Mouse (Mus musculus): ENCODE results near the gene Ptms. TPM values are rescaled to one million over a fixed set of nuclear protein-coding genes. Genes with fewer than 3 reads are reported as not detected.
A peak's percentile ranks its signal among the peaks of the same experiment; 100 is the strongest.

The Ptms gene
- polyA plus RNA-seq, 1 experiment from 2014 or later, result 823 TPM

DNA sequence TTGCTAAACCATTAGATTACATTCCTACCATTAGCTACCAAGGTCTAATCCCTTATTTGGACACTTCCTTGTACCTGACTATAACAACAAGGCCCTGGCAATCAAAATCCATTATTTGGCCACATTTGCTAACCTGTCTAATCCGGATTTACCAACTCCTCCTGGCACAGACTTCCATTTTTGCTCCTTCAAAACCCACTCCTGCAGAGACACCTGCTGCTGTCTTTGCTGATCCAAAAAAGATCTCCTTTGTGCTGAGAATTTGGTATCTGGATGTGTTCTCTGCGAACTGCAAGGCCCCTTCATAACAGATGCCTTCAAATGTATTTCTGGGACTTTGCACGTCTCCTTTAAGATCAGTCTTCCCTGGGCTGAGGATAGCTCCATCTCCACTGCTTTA is 23.6 kb upstream of the Ptms start:
- H3K4me3 ChIP-seq, result no peak overlapping the region
- no peaks in the 10 kb centered on the region for H3K4me1 ChIP-seq
- no peak overlapping the region for H3K9ac ChIP-seq (replicated peaks)
- ATAC-seq (replicated peaks), result no peak
- no peak overlapping the region for H3K27ac ChIP-seq (replicated peaks)
- H3K9me3 ChIP-seq, result no peaks in the 10 kb centered on the region
- no peak overlapping the region for H3K4me2 ChIP-seq (replicated peaks)
- H3K27me3 ChIP-seq, result no peaks in the 10 kb centered on the region
- 88% methylated on average over 3 of the region's 3 CpGs for whole genome bisulfite sequencing
- peaks cover 2% of the 10 kb centered on the region; the same call in 1 of the 2 replicates for H3K36me3 ChIP-seq

DNA sequence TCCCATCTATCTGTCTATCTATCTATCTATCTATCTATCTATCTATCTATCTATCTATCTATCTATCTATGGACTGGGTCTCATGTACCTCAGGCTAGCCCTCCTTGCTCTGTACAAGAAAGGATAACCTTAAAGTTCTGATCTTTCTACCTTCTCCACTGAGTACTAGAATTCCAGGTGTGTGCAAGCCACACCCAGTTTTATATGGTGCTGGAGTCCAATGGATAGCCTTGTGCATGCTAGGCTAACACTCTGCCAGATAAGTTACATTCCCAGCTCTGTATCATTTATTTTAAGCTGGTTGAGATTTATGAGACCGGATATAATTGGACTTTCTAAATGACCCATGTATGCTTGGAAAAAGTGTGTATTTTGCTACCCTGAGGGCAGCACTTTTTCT is 21.8 kb upstream of the Ptms start:
- H3K36me3 ChIP-seq, result peaks cover 12% of the 10 kb centered on the region
- H3K9me3 ChIP-seq, result no peaks in the 10 kb centered on the region
- no peak for ATAC-seq (replicated peaks)
- H3K4me2 ChIP-seq (replicated peaks), result no peak overlapping the region
- no peaks in the 10 kb centered on the region for H3K27me3 ChIP-seq
- H3K9ac ChIP-seq (replicated peaks), result no peak overlapping the region
- no peaks in the 10 kb centered on the region for H3K4me1 ChIP-seq
- H3K27ac ChIP-seq (replicated peaks), result no peak overlapping the region
- 100% methylated on average over 1 of the region's 1 CpGs for WGBS
- no peak overlapping the region for H3K4me3 ChIP-seq

DNA sequence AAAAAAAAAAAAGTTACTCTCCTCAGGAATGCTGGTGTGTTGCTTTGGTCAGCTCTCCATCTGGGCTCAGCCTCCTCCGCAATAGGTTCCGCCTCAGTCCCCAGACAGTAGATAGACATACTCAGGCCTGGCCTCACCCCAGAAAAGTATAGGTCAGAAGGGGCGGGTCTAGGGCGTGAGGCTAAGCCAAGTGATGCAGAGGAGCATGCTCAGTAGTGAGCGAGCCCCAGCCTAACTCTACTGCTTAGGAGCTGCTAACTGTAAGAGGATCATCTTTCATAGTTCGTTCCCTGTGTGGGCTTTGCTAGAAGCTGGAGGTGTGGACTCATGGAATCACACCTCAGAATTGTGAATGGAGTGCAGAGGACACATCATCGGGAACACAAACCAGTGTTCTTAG is 18.7 kb upstream of the Ptms start:
- peaks cover 43% of the 10 kb centered on the region for H3K36me3 ChIP-seq
- no peak overlapping the region for H3K27ac ChIP-seq (replicated peaks)
- no peaks in the 10 kb centered on the region for H3K4me1 ChIP-seq
- WGBS, result 93% methylated on average over 7 of the region's 7 CpGs
- H3K4me2 ChIP-seq (replicated peaks), result no peak overlapping the region
- no peak for ATAC-seq (replicated peaks)
- no peaks in the 10 kb centered on the region for H3K27me3 ChIP-seq
- no peak overlapping the region for H3K4me3 ChIP-seq
- H3K9me3 ChIP-seq, result no peaks in the 10 kb centered on the region
- no peak overlapping the region for H3K9ac ChIP-seq (replicated peaks)

DNA sequence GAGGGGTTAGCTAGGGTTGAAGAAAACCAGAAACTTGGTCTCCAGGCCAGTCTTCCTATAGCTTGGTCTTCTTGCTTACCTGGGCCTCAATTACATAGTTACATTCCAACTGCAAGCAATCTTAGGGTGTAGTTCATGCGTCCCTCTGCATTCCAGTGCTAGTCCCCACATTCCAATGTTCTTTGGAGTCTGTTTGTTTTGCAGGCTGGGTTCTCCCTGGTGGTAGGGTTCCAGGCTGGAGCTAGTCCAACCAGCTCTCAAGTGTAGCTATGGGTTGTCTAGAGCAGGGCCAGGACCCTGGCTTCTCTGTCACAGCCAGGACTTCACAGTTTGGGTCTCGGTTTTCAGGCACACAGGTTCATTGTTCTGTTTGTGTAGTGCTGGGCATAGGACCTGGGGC is 17.6 kb upstream of the Ptms start:
- Histone ChIP-seq H3K4me2 (replicated peaks) (no peak overlapping the region), H3K4me3 (no peak overlapping the region), H3K9ac (replicated peaks) (no peak overlapping the region), H3K27me3 (no peaks in the 10 kb centered on the region), H3K27ac (replicated peaks) (no peak overlapping the region), H3K9me3 (no peaks in the 10 kb centered on the region), H3K36me3 (peaks cover 47% of the 10 kb centered on the region), H3K4me1 (peaks cover 6% of the 10 kb centered on the region)
- ATAC-seq (replicated peaks), result no peak
- 86% methylated on average over 2 of the region's 2 CpGs for WGBS

DNA sequence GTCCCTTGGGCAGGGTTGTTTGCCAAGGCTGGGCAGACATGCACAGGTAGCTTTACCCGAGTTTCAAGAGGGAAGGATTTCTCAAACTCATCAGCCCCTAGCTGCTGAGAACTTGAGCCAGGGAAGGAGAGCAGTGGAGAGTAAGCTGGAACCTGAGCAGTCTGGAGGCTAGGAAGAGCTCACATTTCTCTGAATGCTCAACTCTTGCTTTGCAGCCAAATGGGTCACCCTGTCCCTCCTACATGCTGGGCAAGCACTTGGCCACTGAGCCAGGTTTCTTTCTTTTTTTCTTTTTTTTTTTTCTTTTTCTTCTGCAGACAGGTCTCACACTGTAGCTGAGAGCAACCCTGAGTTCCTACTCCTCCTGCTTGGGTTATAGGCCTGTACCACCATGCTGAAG is 16.8 kb upstream of the Ptms start:
- no peak for ATAC-seq (replicated peaks)

DNA sequence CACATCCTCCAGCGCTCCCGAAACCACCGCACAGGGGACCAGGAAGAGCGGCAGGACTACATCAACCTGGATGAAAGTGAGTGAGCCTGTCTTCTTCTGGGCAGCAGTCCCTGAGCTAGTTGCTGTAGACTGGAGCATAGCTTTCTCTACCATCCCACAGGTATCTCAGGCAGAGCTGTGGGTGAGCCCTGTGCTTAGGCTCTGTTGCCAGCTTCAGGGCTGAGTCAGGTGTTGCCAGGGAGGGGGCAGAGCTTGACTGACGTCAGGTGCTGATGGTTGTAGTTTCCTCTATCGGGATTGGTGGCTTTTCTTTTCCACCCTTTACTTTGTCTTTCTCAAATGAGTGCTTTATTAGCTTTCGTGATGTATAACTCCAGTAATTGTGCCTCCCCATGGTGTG is 14.8 kb upstream of the Ptms start:
- no peaks in the 10 kb centered on the region for H3K27me3 ChIP-seq
- H3K4me2 ChIP-seq (replicated peaks), result no peak overlapping the region
- peaks cover 47% of the 10 kb centered on the region for H3K36me3 ChIP-seq
- H3K4me3 ChIP-seq, result no peak overlapping the region
- 0 out of 2 replicates have a peak overlapping the region, but pooled peaks have one; percentile 4 for H3K9ac ChIP-seq (replicated peaks)
- WGBS, result 89% methylated on average over 7 of the region's 7 CpGs
- ATAC-seq (replicated peaks), result no peak
- H3K27ac ChIP-seq (replicated peaks), result no peak overlapping the region
- no peaks in the 10 kb centered on the region for H3K9me3 ChIP-seq
- peaks cover 20% of the 10 kb centered on the region for H3K4me1 ChIP-seq

More for the DNA sequence above, 16.8 kb upstream of the Ptms start:
- Histone ChIP-seq H3K4me3 (no peak overlapping the region), H3K9ac (replicated peaks) (no peak overlapping the region), H3K9me3 (no peaks in the 10 kb centered on the region), H3K4me2 (replicated peaks) (no peak overlapping the region), H3K36me3 (peaks cover 47% of the 10 kb centered on the region), H3K27ac (replicated peaks) (no peak overlapping the region), H3K4me1 (peaks cover 13% of the 10 kb centered on the region), H3K27me3 (no peaks in the 10 kb centered on the region)
- 90% methylated on average over 1 of the region's 1 CpGs for WGBS

DNA sequence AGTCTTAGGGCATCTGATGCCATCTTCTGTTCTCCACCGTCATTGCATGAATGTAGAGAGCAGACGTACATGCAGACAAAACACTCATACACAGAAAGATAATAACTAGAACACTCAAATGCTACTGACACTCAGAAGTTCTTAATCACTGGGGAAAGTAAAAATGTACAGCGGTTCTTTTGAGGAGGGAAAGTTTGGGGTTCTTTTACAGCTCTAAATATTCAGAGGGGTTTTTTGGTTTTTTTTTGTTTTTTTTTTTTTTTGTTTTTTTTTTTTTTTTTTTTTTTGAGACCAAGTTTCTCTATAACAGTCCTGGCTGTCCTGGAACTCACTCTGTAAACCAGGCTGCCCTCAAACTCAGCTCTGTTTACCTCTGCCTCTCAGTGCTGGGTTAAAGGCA is 13.2 kb upstream of the Ptms start:
- ATAC-seq (replicated peaks), result no peak
- 85% methylated on average over 3 of the region's 3 CpGs for WGBS
- H3K36me3 ChIP-seq, result peaks cover 41% of the 10 kb centered on the region
- peaks cover 20% of the 10 kb centered on the region for H3K4me1 ChIP-seq
- no peaks in the 10 kb centered on the region for H3K9me3 ChIP-seq
- H3K4me2 ChIP-seq (replicated peaks), result no peak overlapping the region
- no peaks in the 10 kb centered on the region for H3K27me3 ChIP-seq
- H3K27ac ChIP-seq (replicated peaks), result no peak overlapping the region
- H3K4me3 ChIP-seq, result 0 out of 2 replicates have a peak overlapping the region, but pooled peaks have one; percentile 94
- H3K9ac ChIP-seq (replicated peaks), result no peak overlapping the region

DNA sequence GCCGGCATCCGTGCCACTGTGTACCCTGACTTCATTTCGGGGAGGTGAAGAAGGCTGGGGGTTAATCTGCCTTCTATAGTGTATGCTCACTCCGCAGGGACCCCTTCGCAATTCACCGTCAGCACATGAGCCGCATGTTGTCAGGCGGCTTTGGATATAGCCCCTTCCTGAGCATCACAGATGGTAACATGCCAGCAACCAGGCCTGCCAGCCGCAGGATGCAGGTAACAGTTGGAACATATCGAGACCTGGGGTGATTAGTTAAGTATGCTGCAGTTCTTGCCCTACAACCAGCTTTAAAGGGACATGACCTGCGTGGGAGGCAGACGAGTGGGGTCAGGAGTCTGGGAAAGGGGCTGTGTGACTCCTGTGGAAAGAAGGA is 12.4 kb upstream of the Ptms start:
- Histone ChIP-seq H3K36me3 (peaks cover 38% of the 10 kb centered on the region), H3K9me3 (no peaks in the 10 kb centered on the region), H3K4me2 (replicated peaks) (peak overlapping the region; percentile 76), H3K27ac (replicated peaks) (peak overlapping the region; percentile 96), H3K4me1 (peaks cover 20% of the 10 kb centered on the region), H3K4me3 (peak overlapping the region; percentile 94), H3K27me3 (no peaks in the 10 kb centered on the region), H3K9ac (replicated peaks) (peak overlapping the region; percentile 99)
- no peak for ATAC-seq (replicated peaks)
- WGBS, result 41% methylated on average over 12 of the region's 12 CpGs

DNA sequence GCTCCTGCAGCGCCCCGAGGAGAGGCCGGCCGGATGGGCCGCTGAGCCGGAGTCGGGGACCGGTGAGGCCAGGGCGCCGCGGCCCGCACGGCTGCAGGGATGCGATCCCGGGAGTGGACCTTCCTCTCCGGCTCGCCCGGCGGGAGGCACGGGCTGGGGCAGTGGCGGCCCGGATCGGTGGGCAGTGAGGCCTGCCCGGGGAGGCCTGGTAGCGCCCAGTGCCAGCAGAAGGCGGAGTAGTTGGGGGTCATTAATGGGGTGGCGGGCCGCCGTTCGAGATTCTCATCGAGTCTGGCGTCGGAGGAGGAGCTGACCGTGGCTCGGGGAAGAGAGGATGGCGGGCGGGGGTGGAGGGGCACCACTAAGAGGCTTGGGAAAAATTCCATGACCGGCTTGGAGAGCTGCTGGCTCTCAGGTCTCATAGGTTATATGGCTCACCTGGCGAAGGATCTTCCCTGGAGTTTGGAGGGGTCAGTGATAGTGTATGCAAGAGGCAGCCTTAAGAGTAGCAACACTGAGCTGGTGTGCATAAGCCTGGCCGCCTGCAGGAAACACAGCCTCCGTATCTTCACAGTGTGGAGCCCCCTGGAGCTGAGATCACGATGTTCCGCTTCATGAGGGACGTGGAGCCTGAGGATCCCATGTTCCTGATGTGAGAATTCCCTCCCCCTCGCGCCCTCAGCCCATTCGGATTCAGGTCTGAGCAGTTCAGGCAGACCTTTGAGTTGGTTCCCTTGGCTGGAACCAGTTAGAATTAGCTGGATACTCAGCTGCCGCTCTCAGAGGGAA is 11.8 kb upstream of the Ptms start:
- Histone ChIP-seq H3K9me3 (no peaks in the 10 kb centered on the region), H3K27ac (replicated peaks) (peak overlapping the region; percentile 96), H3K4me1 (peaks cover 20% of the 10 kb centered on the region), H3K9ac (replicated peaks) (peak overlapping the region; percentile 99), H3K36me3 (peaks cover 35% of the 10 kb centered on the region), H3K4me2 (replicated peaks) (peak overlapping the region; percentile 76), H3K4me3 (peak overlapping the region; percentile 94), H3K27me3 (no peaks in the 10 kb centered on the region)
- WGBS, result 1% methylated on average over 48 of the region's 48 CpGs
- peak; percentile 65 for ATAC-seq (replicated peaks)

DNA sequence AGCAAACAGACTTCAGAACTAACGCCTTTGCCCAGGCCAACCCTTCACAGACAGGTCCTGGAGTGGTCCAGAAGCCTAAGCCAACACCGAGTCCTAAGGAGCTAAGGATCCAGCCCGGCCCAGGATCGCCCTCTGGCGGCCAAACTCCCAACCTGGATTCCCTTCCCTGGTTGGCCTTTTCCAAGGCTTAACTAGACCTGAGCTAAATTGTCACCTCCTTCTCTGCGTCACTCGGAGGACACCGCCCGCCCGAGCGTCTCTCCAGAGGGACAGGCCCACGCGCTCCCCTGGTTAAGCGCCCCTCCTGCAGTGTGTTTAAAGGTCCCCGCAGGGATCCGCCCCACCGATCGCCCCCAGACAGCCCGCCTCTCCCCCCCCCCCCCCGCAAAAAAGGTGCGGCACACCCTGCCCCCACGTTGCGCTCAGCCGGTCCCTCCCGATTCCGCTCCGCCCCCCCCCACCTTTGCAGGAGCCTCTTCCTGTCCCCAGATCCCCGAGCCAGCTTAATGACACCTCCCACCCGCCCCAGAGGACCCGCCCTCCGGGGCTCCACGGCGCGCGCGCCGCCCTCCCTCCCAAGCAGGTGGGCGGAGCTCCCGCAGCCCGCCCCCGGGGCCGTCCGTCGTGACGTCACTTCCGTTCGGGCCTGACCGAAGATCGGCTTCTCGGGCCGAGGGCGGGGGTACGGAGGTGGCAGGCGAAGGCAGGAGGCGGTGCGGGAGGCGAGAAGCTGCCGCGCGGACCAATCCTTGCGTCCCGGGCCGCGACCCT is 11.0 kb upstream of the Ptms start, which contains the start of gene Mlf2:
Gene Mlf2, plus strand, starts transcription at position 633 of the 771 bp plus-strand sequence.
- H3K4me2 ChIP-seq (replicated peaks), result peak within 1 kb of the TSS; percentile 76
- H3K4me3 ChIP-seq, result peak within 1 kb of the TSS; percentile 94
- H3K9me3 ChIP-seq, result no peaks in the 10 kb centered on the region
- peak; percentile 95 for ATAC-seq (replicated peaks)
- peaks cover 27% of the 10 kb centered on the region for H3K36me3 ChIP-seq
- H3K9ac ChIP-seq (replicated peaks), result peak within 1 kb of the TSS; percentile 99
- WGBS, result under 1% methylated on average over 59 of the region's 64 CpGs
- no peaks in the 10 kb centered on the region for H3K27me3 ChIP-seq
- peak within 1 kb of the TSS; percentile 96 for H3K27ac ChIP-seq (replicated peaks)
- peaks cover 20% of the 10 kb centered on the region for H3K4me1 ChIP-seq

DNA sequence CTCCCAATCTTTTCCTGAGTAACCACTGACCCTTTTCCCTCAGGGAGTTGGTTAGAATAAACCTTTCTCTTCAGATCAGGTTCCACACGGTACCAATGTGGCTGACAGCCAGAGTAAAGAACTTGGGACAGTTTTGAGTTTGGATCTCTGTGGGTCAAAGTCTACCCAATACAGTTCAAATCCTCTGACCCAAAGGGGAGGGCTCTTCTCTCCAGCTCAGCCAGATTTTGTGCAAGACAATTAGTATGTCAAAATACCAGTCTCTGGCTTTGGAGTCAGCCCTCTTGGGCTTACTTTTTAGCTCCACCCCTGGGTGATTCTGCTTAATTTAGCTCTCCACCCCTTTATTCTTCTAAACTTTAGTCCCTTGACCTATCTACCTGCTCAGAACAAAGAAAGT is 10.3 kb upstream of the Ptms start:
- Histone ChIP-seq H3K4me3 (peak overlapping the region; percentile 94), H3K27me3 (no peaks in the 10 kb centered on the region), H3K4me2 (replicated peaks) (peak overlapping the region; percentile 48), H3K36me3 (peaks cover 20% of the 10 kb centered on the region), H3K9me3 (no peaks in the 10 kb centered on the region), H3K4me1 (peaks cover 20% of the 10 kb centered on the region), H3K9ac (replicated peaks) (peak overlapping the region; percentile 99), H3K27ac (replicated peaks) (peak overlapping the region; percentile 96)
- 26% methylated on average over 1 of the region's 1 CpGs for WGBS
- no peak for ATAC-seq (replicated peaks)

DNA sequence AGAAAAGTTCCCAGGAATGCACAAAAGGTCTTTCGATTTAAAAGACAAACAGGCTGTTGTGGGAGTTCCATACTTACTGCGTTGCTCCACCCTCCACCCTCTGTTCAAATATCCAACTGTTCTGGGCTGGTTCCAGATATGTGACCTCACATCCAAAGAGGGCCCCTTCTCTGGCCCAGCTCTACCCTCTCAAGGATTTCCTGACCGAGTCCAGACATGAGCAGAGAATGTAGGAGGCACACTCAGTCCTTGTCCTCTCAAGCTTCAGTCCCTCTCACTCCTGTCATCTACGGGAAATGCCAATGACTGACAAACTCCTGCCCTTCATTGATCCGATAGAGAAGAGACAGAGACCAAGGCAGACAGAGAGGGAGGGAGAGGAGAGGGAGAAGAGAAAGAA is 6.0 kb upstream of the Ptms start:
- Histone ChIP-seq H3K4me2 (replicated peaks) (no peak overlapping the region), H3K9ac (replicated peaks) (no peak overlapping the region), H3K27me3 (no peaks in the 10 kb centered on the region), H3K27ac (replicated peaks) (no peak overlapping the region), H3K4me1 (peaks cover 12% of the 10 kb centered on the region), H3K4me3 (no peak overlapping the region), H3K36me3 (no peaks in the 10 kb centered on the region), H3K9me3 (no peaks in the 10 kb centered on the region)
- no peak for ATAC-seq (replicated peaks)
- WGBS, result 43% methylated on average over 5 of the region's 5 CpGs
